In genomic region chr1:132384001-132384554, GRCm38 (mm10) we compare ENCODE assay signal across 13 mouse cellular contexts. TPM values are rescaled to one million over a fixed set of nuclear protein-coding genes. Genes with fewer than 3 reads are reported as not detected.
DNase-seq lines count a peak whose midpoint lies in the region; ATAC-seq lines count a peak whose summit lies in the region.
"Had no signal": no experiment of that assay in that cellular context is flagged by ENCODE, and none has a peak within 500 bp of the region (broad histone marks: within the 10 kb centered on the region; RNA-seq: fewer than 3 reads in every experiment).

No protein-coding gene starts in this region.

- H3K27me3 ChIP-seq in heart, embryonic 11.5 days (ENCODE audit: control insufficient read depth, insufficient read depth, low read length), result no peaks in the 10 kb centered on the region
- H3K27me3 ChIP-seq in neural tube, embryonic 13.5 days, result no peaks in the 10 kb centered on the region
- no peaks in the 10 kb centered on the region for H3K27me3 ChIP-seq in neural tube, embryonic 15.5 days (replicated peaks)
- H3K27me3 ChIP-seq: embryonic facial prominence, embryonic 12.5 days; neural tube, embryonic 12.5 days had no signal

- H3K4me3 ChIP-seq in heart, embryonic 11.5 days (ENCODE audit: low read depth, low read length), result no peak overlapping the region
- H3K4me3 ChIP-seq in neural tube, embryonic 13.5 days, result no peak overlapping the region
- no peak overlapping the region for H3K4me3 ChIP-seq in neural tube, embryonic 15.5 days (replicated peaks)
- H3K4me3 ChIP-seq: embryonic facial prominence, embryonic 12.5 days; neural tube, embryonic 12.5 days had no signal

- H3K36me3 ChIP-seq in heart, embryonic 11.5 days (ENCODE audit: control insufficient read depth, insufficient read depth, low read length), result peaks cover 4% of the 10 kb centered on the region; the same call in 1 of the 2 replicates
- H3K36me3 ChIP-seq in neural tube, embryonic 13.5 days, result peaks cover 28% of the 10 kb centered on the region
- peaks cover 17% of the 10 kb centered on the region for H3K36me3 ChIP-seq in neural tube, embryonic 15.5 days

- no peak for ATAC-seq in heart, embryonic 11.5 days (replicated peaks; ENCODE audit: insufficient number of reproducible peaks, low FRiP score, low TSS enrichment)
- ATAC-seq in neural tube, embryonic 13.5 days (ENCODE audit: low read depth), result no peak
- no peak for ATAC-seq in neural tube, embryonic 15.5 days (ENCODE audit: low FRiP score)

- no peak overlapping the region for H3K4me2 ChIP-seq in heart, embryonic 11.5 days
- no peak overlapping the region for H3K4me2 ChIP-seq in neural tube, embryonic 13.5 days
- no peak overlapping the region for H3K4me2 ChIP-seq in neural tube, embryonic 15.5 days
- H3K4me2 ChIP-seq: embryonic facial prominence, embryonic 12.5 days; lung, embryonic 14.5 days had no signal

- 90% methylated on average over 8 of the region's 8 CpGs for WGBS in heart, embryonic 11.5 days (ENCODE audit: insufficient replicate concordance)
- WGBS in neural tube, embryonic 13.5 days, result 91% methylated on average over 8 of the region's 8 CpGs
- 81% methylated on average over 8 of the region's 8 CpGs for WGBS in neural tube, embryonic 15.5 days

- no peaks in the 10 kb centered on the region for H3K9me3 ChIP-seq in heart, embryonic 11.5 days (replicated peaks; ENCODE audit: control insufficient read depth, low read length)
- H3K9me3 ChIP-seq in neural tube, embryonic 13.5 days, result no peaks in the 10 kb centered on the region
- H3K9me3 ChIP-seq in neural tube, embryonic 15.5 days (replicated peaks), result no peaks in the 10 kb centered on the region
- H3K9me3 ChIP-seq: embryonic facial prominence, embryonic 12.5 days; neural tube, embryonic 12.5 days had no signal

- H3K9ac ChIP-seq in heart, embryonic 11.5 days (ENCODE audit: low read depth, low read length), result no peak overlapping the region
- 0 out of 2 replicates have a peak overlapping the region, but pooled peaks have one; percentile 18 for H3K9ac ChIP-seq in neural tube, embryonic 13.5 days
- H3K9ac ChIP-seq in neural tube, embryonic 15.5 days (replicated peaks), result no peak overlapping the region
- H3K9ac ChIP-seq: embryonic facial prominence, embryonic 12.5 days; lung, embryonic 14.5 days had no signal

- H3K4me1 ChIP-seq in heart, embryonic 11.5 days (ENCODE audit: control insufficient read depth, insufficient read depth, low read length), result peaks cover 37% of the 10 kb centered on the region
- H3K4me1 ChIP-seq in neural tube, embryonic 13.5 days (replicated peaks), result peaks cover 74% of the 10 kb centered on the region
- H3K4me1 ChIP-seq in neural tube, embryonic 15.5 days, result peaks cover 49% of the 10 kb centered on the region

- H3K27ac ChIP-seq in heart, embryonic 11.5 days (ENCODE audit: low read depth, low read length), result no peak overlapping the region
- H3K27ac ChIP-seq in neural tube, embryonic 13.5 days (replicated peaks), result peak overlapping the region; percentile 67
- H3K27ac ChIP-seq in neural tube, embryonic 15.5 days (replicated peaks), result no peak overlapping the region; the same call in 1 of the 2 replicates
- H3K27ac ChIP-seq: embryonic facial prominence, embryonic 12.5 days; stomach, postnatal 0 days had no signal

- intact Hi-C loops in heart, postnatal 36 days (cut with DNase I), result no loop called here

- DNase-seq in heart, adult 18-20 months, result peak; percentile 72 to 90
- peak; percentile 53 to 63 for DNase-seq in heart, postnatal 36 days
- DNase-seq in right cerebral cortex, postnatal 25 days, result peak; percentile 57
- no peak for DNase-seq in ovary, postnatal 14 days (ENCODE audit: low spot score)
- no peak for DNase-seq in spleen, postnatal 14 days (ENCODE audit: low spot score in 2 of 2)
- DNase-seq: kidney, postnatal 10 days; lung, embryonic 14.5 days had no signal

RNA-seq across cellular contexts. Expression of gene Tmcc2, which starts 7.0 kb away (rescaled TPM):
- 10 to 100 TPM; 25.0 to 26.0 TPM for total RNA-seq in heart, adult 18-20 months (2021)
- 10.4 and 14.6 TPM in 2 replicates for polyA plus RNA-seq in heart, embryonic 11.5 days (2014; fragmentation: Nextera tagmentation; extraction: Ambion mirVana)
- polyA plus RNA-seq in neural tube, embryonic 13.5 days (2015; fragmentation: Nextera tagmentation; extraction: Ambion mirVana), result 32.2 and 33.9 TPM in 2 replicates
- 28.5 and 33.2 TPM in 2 replicates for polyA plus RNA-seq in neural tube, embryonic 15.5 days (2015; fragmentation: Nextera tagmentation; extraction: Ambion mirVana)
- total RNA-seq in heart, postnatal 36 days (2021), result 10 to 100 TPM; 18.2 to 19.7 TPM

RNA-seq across cellular contexts. Expression of gene Dstyk, which starts 33.3 kb away (rescaled TPM):
- 10 to 100 TPM; 15.2 to 15.3 TPM for total RNA-seq in heart, adult 18-20 months (2021)
- polyA plus RNA-seq in heart, embryonic 11.5 days (2014; fragmentation: Nextera tagmentation; extraction: Ambion mirVana), result 11.6 and 11.9 TPM in 2 replicates
- polyA plus RNA-seq in neural tube, embryonic 13.5 days (2015; fragmentation: Nextera tagmentation; extraction: Ambion mirVana), result 9.2 and 9.8 TPM in 2 replicates
- 8.4 and 9.2 TPM in 2 replicates for polyA plus RNA-seq in neural tube, embryonic 15.5 days (2015; fragmentation: Nextera tagmentation; extraction: Ambion mirVana)
- total RNA-seq in heart, postnatal 36 days (2021), result 10 to 100 TPM; 16.6 to 17.0 TPM

Comparison
In these comparisons a context has a peak if more than half of its experiments do, and no peak if none do; other contexts are left out.
1. DNase-seq: peak in heart, adult 18-20 months (2 of 2), heart, postnatal 36 days (2 of 2) and right cerebral cortex, postnatal 25 days (single experiment); none in ovary, postnatal 14 days (single experiment) and spleen, postnatal 14 days (0 of 2).